Mouse (Mus musculus) megakaryocyte, embryonic 14.5 days (primary cell): ENCODE measurements around the gene Dst. TPM values are rescaled to one million over a fixed set of nuclear protein-coding genes. Genes with fewer than 3 reads are reported as not detected.

Experiments
- H3K27me3 ChIP-seq: replicated peaks from 2 replicates; pipeline ENCODE3; 2012; ENCODE audit warnings: inconsistent platforms
- H3K36me3 ChIP-seq: replicated peaks from 2 replicates; pipeline ENCODE3; 2012; ENCODE audit warnings: low read length, inconsistent platforms, mixed read lengths
- H3K4me1 ChIP-seq: 2 replicates; pipeline ENCODE4 v1.6.1; 2012; ENCODE audit warnings: inconsistent platforms
- H3K4me3 ChIP-seq: replicated peaks from 2 replicates; pipeline ENCODE3; 2012; ENCODE audit warnings: moderate library complexity, mild to moderate bottlenecking, inconsistent platforms
- H3K9me3 ChIP-seq: 2 replicates; pipeline ENCODE4 v1.6.1; 2012; ENCODE audit warnings: inconsistent platforms
- FLI1 ChIP-seq: IDR thresholded peaks from 2 replicates; pipeline ENCODE4 v1.6.1; 2012; ENCODE audit warnings: low read length, inconsistent platforms, mixed read lengths
- GATA1 ChIP-seq: IDR thresholded peaks from 3 replicates; pipeline ENCODE4 v1.6.1; 2012; ENCODE audit warnings: mixed read lengths, low read length, inconsistent platforms, borderline replicate concordance
- polyA plus RNA-seq: library from polyadenylated mRNA; stranded (reverse); fragments of >175 nt; gene quantifications from 2 replicates; pipeline ENCODE4 v1.2.3, GENCODE M21; 2012; ENCODE audit warnings: low replicate concordance; ENCODE audit not compliant: insufficient read depth

The Dst gene
- polyA plus RNA-seq, 1 experiment = 4.2 TPM

GRCm38 (mm10) chr1:34013490-34013889, 105.5 kb downstream of the Dst start:
- peaks cover 15% of the 10 kb centered on the region for H3K4me1 ChIP-seq
- H3K9me3 ChIP-seq = no peaks in the 10 kb centered on the region
- no peak for TF ChIP-seq FLI1
- no peak for TF ChIP-seq GATA1
- H3K36me3 ChIP-seq = no peaks in the 10 kb centered on the region
- peaks cover 15% of the 10 kb centered on the region for H3K27me3 ChIP-seq
- H3K4me3 ChIP-seq = no peak overlapping the region

GRCm38 (mm10) chr1:34016780-34017179, 108.8 kb downstream of the Dst start:
- TF ChIP-seq GATA1 (no peak), FLI1 (no peak)
- Histone ChIP-seq H3K27me3 (peaks cover 5% of the 10 kb centered on the region), H3K9me3 (no peaks in the 10 kb centered on the region), H3K36me3 (no peaks in the 10 kb centered on the region), H3K4me3 (no peak overlapping the region), H3K4me1 (peaks cover 11% of the 10 kb centered on the region)

- no peaks in the 10 kb centered on the region for H3K36me3 ChIP-seq
- no peak overlapping the region for H3K4me3 ChIP-seq
- peaks cover 14% of the 10 kb centered on the region for H3K4me1 ChIP-seq
- peaks cover 1% of the 10 kb centered on the region for H3K27me3 ChIP-seq
- TF ChIP-seq GATA1 (no peak), FLI1 (no peak)
- H3K9me3 ChIP-seq = no peaks in the 10 kb centered on the region
These were observed 109.3 kb downstream of the Dst start for GRCm38 (mm10) chr1:34017323-34017722.

GRCm38 (mm10) chr1:34020599-34020998, 112.6 kb downstream of the Dst start:
- TF ChIP-seq GATA1 (no peak), FLI1 (no peak)
- Histone ChIP-seq H3K9me3 (no peaks in the 10 kb centered on the region), H3K36me3 (no peaks in the 10 kb centered on the region), H3K27me3 (peaks cover 1% of the 10 kb centered on the region), H3K4me1 (peaks cover 14% of the 10 kb centered on the region), H3K4me3 (no peak overlapping the region)

GRCm38 (mm10) chr1:34021574-34021973, 113.5 kb downstream of the Dst start:
- Histone ChIP-seq H3K9me3 (no peaks in the 10 kb centered on the region), H3K36me3 (no peaks in the 10 kb centered on the region), H3K27me3 (peaks cover 1% of the 10 kb centered on the region), H3K4me1 (peaks cover 14% of the 10 kb centered on the region), H3K4me3 (no peak overlapping the region)
- TF ChIP-seq GATA1 = no peak
- no peak for TF ChIP-seq FLI1

GRCm38 (mm10) chr1:34023154-34023553, 115.1 kb downstream of the Dst start:
- no peak overlapping the region for H3K4me3 ChIP-seq
- H3K36me3 ChIP-seq = no peaks in the 10 kb centered on the region
- TF ChIP-seq FLI1 = no peak
- TF ChIP-seq GATA1 = no peak
- H3K4me1 ChIP-seq = peaks cover 14% of the 10 kb centered on the region
- H3K27me3 ChIP-seq = peaks cover 1% of the 10 kb centered on the region
- H3K9me3 ChIP-seq = no peaks in the 10 kb centered on the region

GRCm38 (mm10) chr1:34025879-34026278, 117.9 kb downstream of the Dst start:
- peaks cover 25% of the 10 kb centered on the region for H3K4me1 ChIP-seq
- H3K9me3 ChIP-seq = no peaks in the 10 kb centered on the region
- no peak overlapping the region for H3K4me3 ChIP-seq
- no peaks in the 10 kb centered on the region for H3K36me3 ChIP-seq
- H3K27me3 ChIP-seq = peaks cover 3% of the 10 kb centered on the region
- no peak for TF ChIP-seq FLI1
- TF ChIP-seq GATA1 = no peak

- no peak for TF ChIP-seq GATA1
- no peak for TF ChIP-seq FLI1
- no peaks in the 10 kb centered on the region for H3K36me3 ChIP-seq
- H3K9me3 ChIP-seq = no peaks in the 10 kb centered on the region
- H3K27me3 ChIP-seq = peaks cover 3% of the 10 kb centered on the region
- H3K4me1 ChIP-seq = peaks cover 11% of the 10 kb centered on the region
- H3K4me3 ChIP-seq = no peak overlapping the region
These were observed 120.7 kb downstream of the Dst start for GRCm38 (mm10) chr1:34028722-34029121.

GRCm38 (mm10) chr1:34030330-34031021, 122.5 kb downstream of the Dst start:
- Histone ChIP-seq H3K36me3 (no peaks in the 10 kb centered on the region), H3K27me3 (peaks cover 3% of the 10 kb centered on the region), H3K9me3 (no peaks in the 10 kb centered on the region), H3K4me3 (no peak overlapping the region), H3K4me1 (peaks cover 11% of the 10 kb centered on the region)
- no peak for TF ChIP-seq FLI1
- TF ChIP-seq GATA1 = no peak

- TF ChIP-seq GATA1 = no peak
- peaks cover 3% of the 10 kb centered on the region for H3K27me3 ChIP-seq
- H3K36me3 ChIP-seq = no peaks in the 10 kb centered on the region
- peaks cover 9% of the 10 kb centered on the region for H3K9me3 ChIP-seq
- no peak overlapping the region for H3K4me3 ChIP-seq
- H3K4me1 ChIP-seq = peaks cover 11% of the 10 kb centered on the region
These were observed 125.0 kb downstream of the Dst start for GRCm38 (mm10) chr1:34033052-34033451.

GRCm38 (mm10) chr1:34033478-34033877, 125.5 kb downstream of the Dst start:
- Histone ChIP-seq H3K4me3 (no peak overlapping the region), H3K9me3 (peaks cover 13% of the 10 kb centered on the region), H3K36me3 (no peaks in the 10 kb centered on the region), H3K4me1 (peaks cover 9% of the 10 kb centered on the region), H3K27me3 (peaks cover 3% of the 10 kb centered on the region)
- TF ChIP-seq GATA1 (no peak), FLI1 (no peak)
